Mouse (Mus musculus): ENCODE measurements around the gene Fbn1. TPM values are rescaled to one million over a fixed set of nuclear protein-coding genes. Genes with fewer than 3 reads are reported as not detected.

Fbn1 gene
- polyA plus RNA-seq, 1 experiment from 2014 or later, result 8.2 TPM

- DNase-seq (ENCODE audit: low spot score) (no peak), ATAC-seq (ENCODE audit: insufficient read depth, low FRiP score, low TSS enrichment) (no peak)
- no peak overlapping the region for H3K9ac ChIP-seq (ENCODE audit: low read length)
- WGBS, result 61% methylated on average over 6 of the region's 6 CpGs
- H3K27ac ChIP-seq (ENCODE audit: low read depth, low read length), result no peak overlapping the region
- H3K4me2 ChIP-seq (ENCODE audit: low read depth), result no peak overlapping the region
- H3K27me3 ChIP-seq (ENCODE audit: control insufficient read depth, insufficient read depth, low read length), result no peaks in the 10 kb centered on the region
- H3K9me3 ChIP-seq (ENCODE audit: control insufficient read depth, low read length), result no peaks in the 10 kb centered on the region
- H3K4me1 ChIP-seq (ENCODE audit: control insufficient read depth, insufficient read depth, low read length), result no peaks in the 10 kb centered on the region
- no peaks in the 10 kb centered on the region for H3K36me3 ChIP-seq (ENCODE audit: control insufficient read depth, insufficient read depth, low read length)
- H3K4me3 ChIP-seq (ENCODE audit: low read depth, low read length), result no peak overlapping the region
Observed at GRCm38 (mm10) chr2:125452369-125453097, 55.3 kb downstream of the Fbn1 start.

- DNase-seq (ENCODE audit: low spot score) (no peak), ATAC-seq (ENCODE audit: insufficient read depth, low FRiP score, low TSS enrichment) (no peak)
- Histone ChIP-seq H3K9ac (ENCODE audit: low read length) (no peak overlapping the region), H3K4me3 (ENCODE audit: low read depth, low read length) (no peak overlapping the region), H3K4me1 (ENCODE audit: control insufficient read depth, insufficient read depth, low read length) (no peaks in the 10 kb centered on the region), H3K4me2 (ENCODE audit: low read depth) (no peak overlapping the region), H3K9me3 (ENCODE audit: control insufficient read depth, low read length) (no peaks in the 10 kb centered on the region), H3K36me3 (ENCODE audit: control insufficient read depth, insufficient read depth, low read length) (no peaks in the 10 kb centered on the region), H3K27ac (ENCODE audit: low read depth, low read length) (no peak overlapping the region), H3K27me3 (ENCODE audit: control insufficient read depth, insufficient read depth, low read length) (no peaks in the 10 kb centered on the region)
- WGBS, result 68% methylated on average over 8 of the region's 8 CpGs
Observed at GRCm38 (mm10) chr2:125449361-125449760, 58.4 kb downstream of the Fbn1 start.

GRCm38 (mm10) chr2:125448881-125449280, 58.9 kb downstream of the Fbn1 start:
- Histone ChIP-seq H3K4me1 (ENCODE audit: control insufficient read depth, insufficient read depth, low read length) (no peaks in the 10 kb centered on the region), H3K4me2 (ENCODE audit: low read depth) (no peak overlapping the region), H3K9me3 (ENCODE audit: control insufficient read depth, low read length) (no peaks in the 10 kb centered on the region), H3K27me3 (ENCODE audit: control insufficient read depth, insufficient read depth, low read length) (no peaks in the 10 kb centered on the region), H3K9ac (ENCODE audit: low read length) (no peak overlapping the region), H3K4me3 (ENCODE audit: low read depth, low read length) (no peak overlapping the region), H3K27ac (ENCODE audit: low read depth, low read length) (no peak overlapping the region), H3K36me3 (ENCODE audit: control insufficient read depth, insufficient read depth, low read length) (no peaks in the 10 kb centered on the region)
- 67% methylated on average over 6 of the region's 6 CpGs for WGBS
- ATAC-seq (ENCODE audit: insufficient read depth, low FRiP score, low TSS enrichment) (no peak), DNase-seq (ENCODE audit: low spot score) (no peak)

- Histone ChIP-seq H3K36me3 (ENCODE audit: control insufficient read depth, insufficient read depth, low read length) (no peaks in the 10 kb centered on the region), H3K4me3 (ENCODE audit: low read depth, low read length) (no peak overlapping the region), H3K9me3 (ENCODE audit: control insufficient read depth, low read length) (no peaks in the 10 kb centered on the region), H3K9ac (ENCODE audit: low read length) (no peak overlapping the region), H3K27ac (ENCODE audit: low read depth, low read length) (no peak overlapping the region), H3K4me1 (ENCODE audit: control insufficient read depth, insufficient read depth, low read length) (no peaks in the 10 kb centered on the region), H3K4me2 (ENCODE audit: low read depth) (no peak overlapping the region), H3K27me3 (ENCODE audit: control insufficient read depth, insufficient read depth, low read length) (no peaks in the 10 kb centered on the region)
- WGBS, result 86% methylated on average over 9 of the region's 9 CpGs
- no peak for ATAC-seq (ENCODE audit: insufficient read depth, low FRiP score, low TSS enrichment)
- no peak for DNase-seq (ENCODE audit: low spot score)
Observed at GRCm38 (mm10) chr2:125447274-125447898, 60.4 kb downstream of the Fbn1 start.

- H3K27ac ChIP-seq (ENCODE audit: low read depth, low read length), result no peak overlapping the region
- H3K4me3 ChIP-seq (ENCODE audit: low read depth, low read length), result no peak overlapping the region
- ATAC-seq (ENCODE audit: insufficient read depth, low FRiP score, low TSS enrichment) (no peak), DNase-seq (ENCODE audit: low spot score) (no peak)
- no peak overlapping the region for H3K4me2 ChIP-seq (ENCODE audit: low read depth)
- no peaks in the 10 kb centered on the region for H3K4me1 ChIP-seq (ENCODE audit: control insufficient read depth, insufficient read depth, low read length)
- no peaks in the 10 kb centered on the region for H3K27me3 ChIP-seq (ENCODE audit: control insufficient read depth, insufficient read depth, low read length)
- H3K9me3 ChIP-seq (ENCODE audit: control insufficient read depth, low read length), result no peaks in the 10 kb centered on the region
- H3K36me3 ChIP-seq (ENCODE audit: control insufficient read depth, insufficient read depth, low read length), result no peaks in the 10 kb centered on the region
- WGBS, result 77% methylated on average over 8 of the region's 8 CpGs
- H3K9ac ChIP-seq (ENCODE audit: low read length), result no peak overlapping the region
Observed at GRCm38 (mm10) chr2:125438381-125438780, 69.4 kb downstream of the Fbn1 start.

GRCm38 (mm10) chr2:125436240-125436639, 71.6 kb downstream of the Fbn1 start:
- no peaks in the 10 kb centered on the region for H3K9me3 ChIP-seq (ENCODE audit: control insufficient read depth, low read length)
- H3K36me3 ChIP-seq (ENCODE audit: control insufficient read depth, insufficient read depth, low read length), result no peaks in the 10 kb centered on the region
- no peak overlapping the region for H3K9ac ChIP-seq (ENCODE audit: low read length)
- WGBS, result 63% methylated on average over 7 of the region's 7 CpGs
- no peak overlapping the region for H3K4me3 ChIP-seq (ENCODE audit: low read depth, low read length)
- no peak overlapping the region for H3K4me2 ChIP-seq (ENCODE audit: low read depth)
- H3K27ac ChIP-seq (ENCODE audit: low read depth, low read length), result no peak overlapping the region
- ATAC-seq (ENCODE audit: insufficient read depth, low FRiP score, low TSS enrichment), result no peak
- no peaks in the 10 kb centered on the region for H3K4me1 ChIP-seq (ENCODE audit: control insufficient read depth, insufficient read depth, low read length)
- no peaks in the 10 kb centered on the region for H3K27me3 ChIP-seq (ENCODE audit: control insufficient read depth, insufficient read depth, low read length)
- no peak for DNase-seq (ENCODE audit: low spot score)

GRCm38 (mm10) chr2:125433524-125433923, 74.3 kb downstream of the Fbn1 start:
- Histone ChIP-seq H3K4me3 (ENCODE audit: low read depth, low read length) (no peak overlapping the region), H3K4me1 (ENCODE audit: control insufficient read depth, insufficient read depth, low read length) (no peaks in the 10 kb centered on the region), H3K9me3 (ENCODE audit: control insufficient read depth, low read length) (no peaks in the 10 kb centered on the region), H3K4me2 (ENCODE audit: low read depth) (no peak overlapping the region), H3K27me3 (ENCODE audit: control insufficient read depth, insufficient read depth, low read length) (no peaks in the 10 kb centered on the region), H3K27ac (ENCODE audit: low read depth, low read length) (no peak overlapping the region), H3K9ac (ENCODE audit: low read length) (no peak overlapping the region), H3K36me3 (ENCODE audit: control insufficient read depth, insufficient read depth, low read length) (no peaks in the 10 kb centered on the region)
- WGBS, result 97% methylated on average over 6 of the region's 6 CpGs
- no peak for ATAC-seq (ENCODE audit: insufficient read depth, low FRiP score, low TSS enrichment)
- DNase-seq (ENCODE audit: low spot score), result no peak

- Histone ChIP-seq H3K27me3 (ENCODE audit: control insufficient read depth, insufficient read depth, low read length) (no peaks in the 10 kb centered on the region), H3K36me3 (ENCODE audit: control insufficient read depth, insufficient read depth, low read length) (no peaks in the 10 kb centered on the region), H3K4me1 (ENCODE audit: control insufficient read depth, insufficient read depth, low read length) (no peaks in the 10 kb centered on the region), H3K4me2 (ENCODE audit: low read depth) (no peak overlapping the region), H3K9ac (ENCODE audit: low read length) (no peak overlapping the region), H3K9me3 (ENCODE audit: control insufficient read depth, low read length) (no peaks in the 10 kb centered on the region), H3K4me3 (ENCODE audit: low read depth, low read length) (no peak overlapping the region), H3K27ac (ENCODE audit: low read depth, low read length) (no peak overlapping the region)
- ATAC-seq (ENCODE audit: insufficient read depth, low FRiP score, low TSS enrichment) (no peak), DNase-seq (ENCODE audit: low spot score) (no peak)
- WGBS, result 66% methylated on average over 6 of the region's 6 CpGs
Observed at GRCm38 (mm10) chr2:125431491-125431890, 76.3 kb downstream of the Fbn1 start.

- Histone ChIP-seq H3K27me3 (ENCODE audit: control insufficient read depth, insufficient read depth, low read length) (no peaks in the 10 kb centered on the region), H3K27ac (ENCODE audit: low read depth, low read length) (no peak overlapping the region), H3K9me3 (ENCODE audit: control insufficient read depth, low read length) (no peaks in the 10 kb centered on the region), H3K36me3 (ENCODE audit: control insufficient read depth, insufficient read depth, low read length) (no peaks in the 10 kb centered on the region), H3K4me1 (ENCODE audit: control insufficient read depth, insufficient read depth, low read length) (no peaks in the 10 kb centered on the region), H3K9ac (ENCODE audit: low read length) (no peak overlapping the region), H3K4me3 (ENCODE audit: low read depth, low read length) (no peak overlapping the region), H3K4me2 (ENCODE audit: low read depth) (no peak overlapping the region)
- ATAC-seq (ENCODE audit: insufficient read depth, low FRiP score, low TSS enrichment), result no peak
- no peak for DNase-seq (ENCODE audit: low spot score)
- 74% methylated on average over 10 of the region's 10 CpGs for WGBS
Observed at GRCm38 (mm10) chr2:125428811-125429438, 78.9 kb downstream of the Fbn1 start.
